Mouse (Mus musculus): ENCODE results near the gene Sept5. TPM values are rescaled to one million over a fixed set of nuclear protein-coding genes. Genes with fewer than 3 reads are reported as not detected.

Sept5 gene
- polyA plus RNA-seq, 1 experiment from 2014 or later, result 3.2 TPM

DNA sequence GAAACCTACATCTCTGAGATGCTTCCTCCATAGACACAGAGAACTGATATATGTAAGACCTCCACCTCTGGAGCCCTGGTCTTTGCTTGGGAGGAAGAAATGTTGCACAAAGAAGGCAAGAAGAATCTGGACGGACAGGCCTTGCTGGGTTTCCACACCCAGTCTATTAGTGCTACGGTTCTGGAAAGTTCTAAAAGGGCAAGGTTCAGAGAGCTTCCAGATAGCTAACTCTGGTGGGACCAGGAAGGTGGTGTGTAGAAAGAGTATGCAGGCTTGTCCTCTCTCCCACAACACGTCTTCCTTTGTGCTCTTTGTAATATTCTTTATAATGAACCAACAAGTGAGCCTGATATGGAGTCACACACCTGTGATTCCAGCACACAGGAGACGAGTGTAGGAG lies 28.8 kb upstream of the Sept5 start:
- H3K36me3 ChIP-seq (replicated peaks; ENCODE audit: insufficient read depth, low read length), result no peaks in the 10 kb centered on the region
- H3K9ac ChIP-seq (replicated peaks), result no peak overlapping the region
- DNase-seq (no peak), ATAC-seq (no peak)
- WGBS (ENCODE audit: insufficient replicate concordance), result 60% methylated on average over 4 of the region's 4 CpGs
- no peak overlapping the region for H3K4me3 ChIP-seq (ENCODE audit: low read depth, low read length)
- H3K27me3 ChIP-seq (ENCODE audit: insufficient read depth, low read length), result no peaks in the 10 kb centered on the region
- H3K4me1 ChIP-seq (ENCODE audit: insufficient read depth), result no peaks in the 10 kb centered on the region
- no peak overlapping the region for H3K27ac ChIP-seq (ENCODE audit: low read depth)
- no peak overlapping the region for H3K4me2 ChIP-seq (ENCODE audit: low read depth, low read length)
- H3K9me3 ChIP-seq (ENCODE audit: low read length), result no peaks in the 10 kb centered on the region
- TF ChIP-seq EP300 (IDR thresholded peaks at IDR 0.05; ENCODE audit: low read depth), result no peak

DNA sequence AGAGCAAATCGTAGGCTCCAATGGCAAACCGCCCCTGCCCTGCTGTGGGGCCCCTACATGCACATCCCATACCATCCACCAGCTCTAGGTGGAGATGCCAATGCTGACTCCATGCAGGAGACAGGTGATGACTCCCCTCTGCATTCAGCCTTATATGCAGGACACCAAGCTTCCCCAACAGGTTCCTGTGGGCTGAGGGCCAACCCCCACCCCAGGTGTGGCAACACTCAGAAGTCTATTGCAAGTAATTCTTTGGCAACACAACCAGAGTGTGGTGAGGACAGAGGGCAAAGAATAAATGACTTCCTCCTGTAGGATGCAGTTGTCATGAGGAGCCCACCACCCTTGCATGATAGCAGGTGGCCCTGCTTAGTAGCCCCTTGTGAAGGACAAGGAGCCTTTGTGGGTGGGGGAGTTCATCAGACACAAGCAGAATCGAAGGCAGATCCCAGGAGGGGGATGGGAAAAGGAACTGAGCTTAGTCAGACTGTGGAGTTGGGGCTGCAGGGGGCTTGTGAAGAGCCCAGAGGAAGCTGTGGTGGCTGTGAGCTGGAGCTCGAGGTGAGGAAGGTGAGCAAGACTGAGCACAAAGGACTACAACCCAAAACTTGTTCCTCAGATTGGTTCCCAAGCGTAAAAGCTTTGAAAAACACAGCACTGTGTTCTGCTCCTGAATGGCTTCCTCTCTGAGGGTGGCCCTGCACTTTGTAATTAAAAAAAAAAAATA lies 25.8 kb upstream of the Sept5 start:
- peak overlapping the region; percentile 66 for H3K27ac ChIP-seq (ENCODE audit: low read depth)
- H3K4me3 ChIP-seq (ENCODE audit: low read depth, low read length), result no peak overlapping the region
- no peak overlapping the region for H3K9ac ChIP-seq (replicated peaks)
- peak; percentile 62; the same call in 1 of the 2 replicates for ATAC-seq
- TF ChIP-seq EP300 (IDR thresholded peaks at IDR 0.05; ENCODE audit: low read depth), result no peak
- H3K36me3 ChIP-seq (replicated peaks; ENCODE audit: insufficient read depth, low read length), result no peaks in the 10 kb centered on the region
- H3K9me3 ChIP-seq (ENCODE audit: low read length), result no peaks in the 10 kb centered on the region
- H3K27me3 ChIP-seq (ENCODE audit: insufficient read depth, low read length), result no peaks in the 10 kb centered on the region
- peak; percentile 52 for DNase-seq
- 34% methylated on average over 5 of the region's 5 CpGs for WGBS (ENCODE audit: insufficient replicate concordance)
- 0 out of 2 replicates have a peak overlapping the region, but pooled peaks have one; percentile 9 for H3K4me2 ChIP-seq (ENCODE audit: low read depth, low read length)
- no peaks in the 10 kb centered on the region for H3K4me1 ChIP-seq (ENCODE audit: insufficient read depth)

DNA sequence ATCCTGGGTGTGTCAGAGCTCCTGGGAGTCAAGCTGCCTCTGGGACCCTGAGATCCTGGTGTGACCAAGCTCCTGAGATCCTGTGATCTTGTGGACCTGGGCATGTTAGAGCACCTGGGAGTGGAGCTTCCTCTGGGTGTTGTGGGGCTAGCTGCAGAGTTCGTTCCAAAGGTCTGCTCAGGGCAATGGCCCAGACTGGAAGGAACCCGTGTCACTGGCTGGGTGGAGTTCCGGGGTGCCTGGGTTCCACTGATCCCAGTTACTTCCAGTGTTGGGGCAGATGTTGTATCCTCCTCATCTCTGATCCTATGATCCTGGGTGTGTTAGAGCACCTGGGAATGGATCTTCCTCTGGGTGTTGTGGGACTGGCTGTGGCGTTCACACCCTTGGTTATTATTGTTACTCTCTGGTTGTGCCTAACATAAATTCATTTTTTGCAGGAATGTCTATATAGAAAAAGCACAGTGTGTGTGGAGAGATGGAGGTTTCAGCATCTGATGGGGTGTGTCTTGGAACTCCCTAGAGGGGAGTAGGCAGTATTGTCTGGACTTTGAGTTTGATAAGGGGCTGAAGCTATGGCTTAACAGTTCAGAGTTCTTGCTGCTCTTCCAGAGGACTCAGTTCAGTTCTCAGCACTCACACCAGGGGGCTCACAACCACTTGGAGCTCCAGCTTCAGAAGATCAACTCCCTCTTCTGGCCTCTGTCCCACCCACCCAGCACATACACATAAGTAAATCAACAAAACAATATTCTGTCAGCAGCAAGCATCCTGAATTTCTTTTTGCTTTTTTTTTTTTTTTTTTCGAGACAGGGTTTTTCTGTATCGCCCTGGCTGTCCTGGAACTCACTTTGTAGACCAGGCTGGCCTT lies 23.8 kb upstream of the Sept5 start:
- no peak overlapping the region for H3K9ac ChIP-seq (replicated peaks)
- no peaks in the 10 kb centered on the region for H3K27me3 ChIP-seq (ENCODE audit: insufficient read depth, low read length)
- H3K4me3 ChIP-seq (ENCODE audit: low read depth, low read length), result no peak overlapping the region
- H3K4me2 ChIP-seq (ENCODE audit: low read depth, low read length), result no peak overlapping the region
- no peak for DNase-seq
- no peak for ATAC-seq
- 64% methylated on average over 6 of the region's 6 CpGs for WGBS (ENCODE audit: insufficient replicate concordance)
- H3K36me3 ChIP-seq (replicated peaks; ENCODE audit: insufficient read depth, low read length), result no peaks in the 10 kb centered on the region
- H3K9me3 ChIP-seq (ENCODE audit: low read length), result no peaks in the 10 kb centered on the region
- H3K4me1 ChIP-seq (ENCODE audit: insufficient read depth), result no peaks in the 10 kb centered on the region
- peak; percentile 29; the same call in 1 of the 2 replicates for TF ChIP-seq CTCF (IDR thresholded peaks at IDR 0.05; ENCODE audit: low read depth)
- TF ChIP-seq EP300 (IDR thresholded peaks at IDR 0.05; ENCODE audit: low read depth), result no peak
- no peak overlapping the region for H3K27ac ChIP-seq (ENCODE audit: low read depth)

DNA sequence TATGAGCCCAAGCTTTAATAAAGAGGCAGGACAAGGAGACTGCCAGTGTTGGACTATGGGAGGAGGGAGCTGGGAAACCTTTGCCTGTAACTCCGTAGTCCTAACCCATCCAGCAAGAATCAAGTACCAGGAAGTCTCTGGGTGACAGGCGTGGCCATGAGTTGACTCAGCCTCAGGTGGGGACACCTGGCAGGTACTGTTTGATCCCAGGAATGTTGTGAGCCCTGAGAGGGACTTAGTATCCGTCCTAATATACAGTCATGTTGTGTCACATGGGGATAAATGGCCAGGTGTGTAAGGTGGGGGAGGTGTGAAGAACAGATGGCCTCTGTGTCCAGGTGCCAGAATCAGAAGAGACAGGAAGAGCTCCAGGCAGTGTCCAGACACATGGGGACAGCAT lies 19.4 kb upstream of the Sept5 start:
- Histone ChIP-seq H3K36me3 (replicated peaks; ENCODE audit: insufficient read depth, low read length) (no peaks in the 10 kb centered on the region), H3K27ac (ENCODE audit: low read depth) (no peak overlapping the region)
- 41% methylated on average over 3 of the region's 3 CpGs for WGBS (ENCODE audit: insufficient replicate concordance)

DNA sequence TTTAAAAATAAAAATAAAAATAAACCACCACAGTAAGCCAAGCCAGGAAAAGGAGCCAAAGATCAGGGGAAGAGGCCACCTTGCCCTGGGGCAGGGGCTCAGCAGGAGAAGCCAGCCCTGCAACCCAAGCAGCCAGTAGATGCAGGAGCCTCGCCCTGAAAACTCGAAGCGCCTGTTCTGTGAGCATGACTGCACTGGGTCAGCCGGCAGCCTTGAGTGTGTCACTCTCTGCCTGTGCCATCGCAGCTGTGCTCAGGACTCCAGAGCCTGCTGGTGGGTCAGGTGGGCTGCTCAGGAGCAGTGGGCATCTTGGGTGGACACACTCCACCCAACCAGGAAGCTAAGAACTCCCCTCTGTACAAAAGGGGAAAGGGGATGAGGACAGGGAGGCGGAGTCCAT lies 15.6 kb upstream of the Sept5 start:
- TF ChIP-seq CTCF (IDR thresholded peaks at IDR 0.05; ENCODE audit: low read depth) (no peak), EP300 (IDR thresholded peaks at IDR 0.05; ENCODE audit: low read depth) (no peak)
- no peaks in the 10 kb centered on the region for H3K4me1 ChIP-seq (ENCODE audit: insufficient read depth)
- no peak for ATAC-seq
- H3K9ac ChIP-seq (replicated peaks), result no peak overlapping the region
- 76% methylated on average over 6 of the region's 6 CpGs for WGBS (ENCODE audit: insufficient replicate concordance)
- H3K4me3 ChIP-seq (ENCODE audit: low read depth, low read length), result no peak overlapping the region
- H3K27me3 ChIP-seq (ENCODE audit: insufficient read depth, low read length), result no peaks in the 10 kb centered on the region
- no peak overlapping the region for H3K27ac ChIP-seq (ENCODE audit: low read depth)
- H3K4me2 ChIP-seq (ENCODE audit: low read depth, low read length), result no peak overlapping the region
- DNase-seq, result no peak
- 0 out of 2 replicates have a peak, but pooled peaks cover 3% of the 10 kb centered on the region for H3K9me3 ChIP-seq (ENCODE audit: low read length)
- no peaks in the 10 kb centered on the region for H3K36me3 ChIP-seq (replicated peaks; ENCODE audit: insufficient read depth, low read length)

More for the DNA sequence above, 19.4 kb upstream of the Sept5 start:
- Histone ChIP-seq H3K4me3 (ENCODE audit: low read depth, low read length) (no peak overlapping the region), H3K9me3 (ENCODE audit: low read length) (0 out of 2 replicates have a peak, but pooled peaks cover 3% of the 10 kb centered on the region), H3K4me2 (ENCODE audit: low read depth, low read length) (no peak overlapping the region), H3K4me1 (ENCODE audit: insufficient read depth) (no peaks in the 10 kb centered on the region), H3K27me3 (ENCODE audit: insufficient read depth, low read length) (no peaks in the 10 kb centered on the region), H3K9ac (replicated peaks) (no peak overlapping the region)
- DNase-seq (no peak), ATAC-seq (no peak)
- no peak for TF ChIP-seq CTCF (IDR thresholded peaks at IDR 0.05; ENCODE audit: low read depth)
- TF ChIP-seq EP300 (IDR thresholded peaks at IDR 0.05; ENCODE audit: low read depth), result no peak

DNA sequence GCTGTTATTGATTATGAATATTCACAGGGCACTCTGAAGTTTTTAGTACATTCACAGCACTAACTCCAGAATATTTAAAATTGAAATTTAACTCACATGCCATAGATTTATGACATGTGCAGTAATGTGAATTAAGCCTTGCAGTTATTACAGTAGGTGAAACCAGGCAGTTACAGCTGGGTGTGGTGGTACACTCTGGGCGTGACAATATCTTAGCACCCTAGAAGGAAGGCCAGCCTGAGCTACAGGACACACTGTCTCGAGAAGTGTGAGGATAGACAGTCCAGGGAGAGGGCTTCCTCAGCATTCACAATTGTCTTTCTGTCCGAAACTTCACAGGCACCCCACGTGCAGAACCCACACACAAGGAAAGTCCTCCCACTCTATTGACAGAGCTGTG lies 14.7 kb upstream of the Sept5 start:
- Histone ChIP-seq H3K27me3 (ENCODE audit: insufficient read depth, low read length) (no peaks in the 10 kb centered on the region), H3K4me2 (ENCODE audit: low read depth, low read length) (no peak overlapping the region), H3K36me3 (replicated peaks; ENCODE audit: insufficient read depth, low read length) (no peaks in the 10 kb centered on the region), H3K9me3 (ENCODE audit: low read length) (0 out of 2 replicates have a peak, but pooled peaks cover 3% of the 10 kb centered on the region), H3K9ac (replicated peaks) (no peak overlapping the region), H3K4me1 (ENCODE audit: insufficient read depth) (no peaks in the 10 kb centered on the region), H3K4me3 (ENCODE audit: low read depth, low read length) (no peak overlapping the region), H3K27ac (ENCODE audit: low read depth) (no peak overlapping the region)
- DNase-seq, result no peak
- WGBS (ENCODE audit: insufficient replicate concordance), result 72% methylated on average over 4 of the region's 4 CpGs
- no peak for ATAC-seq
- no peak for TF ChIP-seq CTCF (IDR thresholded peaks at IDR 0.05; ENCODE audit: low read depth)
- no peak for TF ChIP-seq EP300 (IDR thresholded peaks at IDR 0.05; ENCODE audit: low read depth)
